Mouse (Mus musculus) lung, embryonic 16.5 days (tissue): ENCODE results near the gene Map2k7. TPM values are rescaled to one million over a fixed set of nuclear protein-coding genes. Genes with fewer than 3 reads are reported as not detected.
"Not testable (repeated sequence)": the region's sequence is repeated elsewhere in the genome, so short reads cannot be mapped to it uniquely, and the experiment has no call there.

Experiments
- ATAC-seq: fragments of 200-750 bp; cut with Nextera tagmentation; 2 replicates; pipeline ENCODE4 v1.8.0; 2017; ENCODE audit warnings: low read depth, mild to moderate bottlenecking, moderate library complexity
- H3K27ac ChIP-seq: fragments of 300-500 bp; sonication (generic); 2 replicates; pipeline ENCODE4 v1.5.1; 2014; ENCODE audit warnings: mild to moderate bottlenecking, control low read depth, low read length
- H3K27me3 ChIP-seq: fragments of 300-500 bp; sonication (generic); 2 replicates; pipeline ENCODE4 v1.6.1; 2014; ENCODE audit warnings: low read depth, low read length, mixed read lengths; ENCODE audit not compliant: control insufficient read depth, insufficient read depth
- H3K36me3 ChIP-seq: fragments of 300-500 bp; sonication (generic); 2 replicates; pipeline ENCODE4 v1.6.1; 2014; ENCODE audit warnings: low read length; ENCODE audit not compliant: control insufficient read depth, insufficient read depth
- H3K4me1 ChIP-seq: fragments of 300-500 bp; sonication (generic); replicated peaks from 2 replicates; pipeline ENCODE4 v1.6.1; 2014; ENCODE audit warnings: low read length, mixed read lengths; ENCODE audit not compliant: control insufficient read depth, insufficient read depth
- H3K4me2 ChIP-seq: fragments of 300-500 bp; sonication (generic); 2 replicates; pipeline ENCODE4 v1.6.1; 2014; ENCODE audit warnings: low read depth, low read length, control low read depth
- H3K4me3 ChIP-seq: fragments of 300-500 bp; sonication (generic); 2 replicates; pipeline ENCODE4 v1.5.1; 2014; ENCODE audit warnings: mild to moderate bottlenecking, low read length, control low read depth
- H3K9ac ChIP-seq: fragments of 300-500 bp; sonication (generic); 2 replicates; pipeline ENCODE4 v1.6.1; 2014; ENCODE audit warnings: low read length, control low read depth
- H3K9me3 ChIP-seq: fragments of 300-500 bp; sonication (generic); 2 replicates; pipeline ENCODE4 v1.6.1; 2016; ENCODE audit warnings: low read length; ENCODE audit not compliant: control insufficient read depth
- WGBS: fragments of 180-500 bp; shearing (Covaris S2); extraction: QIAGEN DNeasy Blood & Tissue Kit; methylation state at CpG from one replicate; pipeline ENCODE4 v1.1.7; 2014; 5-methylcytosine and 5-hydroxymethylcytosine counted together
- polyA plus RNA-seq: library from polyadenylated mRNA; unstranded; fragments of >200 nt; fragmentation: Nextera tagmentation; extraction: Ambion mirVana; gene quantifications from 2 replicates; pipeline ENCODE4 v1.2.1, GENCODE M21; 2015

Map2k7 gene
- polyA plus RNA-seq, 1 experiment from 2014 or later, result 26.8 TPM

DNA sequence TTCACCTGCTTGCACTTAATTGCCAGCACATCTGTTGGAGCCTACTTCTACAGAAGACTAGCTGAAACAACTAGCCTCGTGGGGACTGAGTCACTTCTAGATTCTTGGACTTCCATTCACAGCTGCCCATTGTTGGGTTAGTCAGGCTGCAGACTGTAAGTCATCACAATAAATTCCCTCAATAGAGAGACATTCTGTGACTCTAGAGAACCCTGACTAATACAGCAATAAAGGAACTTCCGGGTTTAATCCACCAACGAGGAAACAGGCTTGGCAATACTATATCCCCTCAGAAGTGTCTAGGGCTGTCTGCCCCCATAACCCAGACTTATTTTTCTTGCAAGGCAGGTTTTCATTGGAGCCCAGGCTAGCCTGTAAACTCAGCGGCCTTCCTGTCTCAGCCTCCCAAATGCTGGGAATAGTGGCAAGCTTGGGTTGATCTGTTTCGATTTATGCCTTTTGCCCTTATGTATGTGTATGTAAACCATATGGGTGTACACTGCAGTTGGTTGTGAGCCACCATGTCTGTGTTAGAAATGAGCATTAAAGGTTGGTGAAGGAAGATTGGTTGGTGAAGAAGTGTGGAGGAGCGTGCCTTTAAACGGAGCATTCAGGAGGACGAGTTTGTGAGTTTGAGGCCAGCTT lies 13.7 kb downstream of the Map2k7 start:
- Histone ChIP-seq H3K36me3 (peaks cover 5% of the 10 kb centered on the region; the same call in 1 of the 2 replicates), H3K4me2 (peak overlapping the region; percentile 75), H3K4me3 (peak overlapping the region; percentile 96), H3K9me3 (no peaks in the 10 kb centered on the region), H3K27ac (no peak overlapping the region), H3K4me1 (peaks cover 18% of the 10 kb centered on the region), H3K27me3 (no peaks in the 10 kb centered on the region), H3K9ac (peak overlapping the region; percentile 97)
- 42% methylated on average over 8 of the region's 8 CpGs for WGBS
- no peak for ATAC-seq

DNA sequence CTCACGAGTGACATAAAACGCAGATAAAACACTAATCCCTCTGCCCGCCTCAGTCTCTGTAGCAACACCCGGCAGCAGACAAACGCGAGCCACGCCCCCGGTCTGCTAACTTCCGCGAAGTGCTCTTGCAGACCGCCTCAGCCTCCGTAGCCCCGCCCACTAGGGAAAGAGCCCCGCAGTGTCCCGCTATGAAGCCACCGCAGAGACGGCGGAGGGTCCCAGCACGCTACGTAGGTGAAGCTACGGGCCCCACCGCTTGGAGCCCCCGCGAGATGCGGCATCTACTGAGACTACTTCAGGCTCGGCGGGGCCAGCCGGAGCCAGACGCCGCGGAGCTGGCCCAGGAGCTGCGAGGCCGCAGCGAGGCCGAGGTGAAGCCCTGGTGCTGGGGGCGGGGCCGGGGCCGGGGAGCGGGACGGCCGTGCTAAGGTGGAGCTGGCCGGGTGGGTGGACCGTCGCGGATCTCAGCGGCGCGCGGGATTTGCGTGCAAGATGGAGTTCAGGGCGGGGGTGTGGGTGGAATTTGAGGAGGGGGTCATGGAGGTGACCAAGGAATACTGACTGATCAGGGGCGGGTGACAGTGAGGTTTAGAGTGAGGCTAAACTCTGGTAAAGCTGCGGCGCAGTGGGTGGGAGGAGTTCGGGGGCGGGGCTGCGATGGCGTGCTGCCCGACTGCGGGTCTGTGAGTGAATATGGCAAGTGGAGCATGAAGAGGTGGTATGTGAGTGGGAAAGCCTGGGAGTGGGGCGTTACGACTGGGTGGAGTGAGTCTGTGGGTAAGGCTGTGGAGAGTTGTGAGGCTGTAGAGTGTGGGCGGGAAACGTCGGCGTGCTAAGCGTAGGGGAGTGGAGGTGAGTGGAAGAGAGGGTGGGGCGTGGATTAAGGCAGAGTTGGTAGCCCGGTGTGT lies 14.6 kb downstream of the Map2k7 start, which contains the start of gene Snapc2:
TSS of gene Snapc2 (plus strand) at position 147 of the 908 bp plus-strand sequence.
- H3K4me1 ChIP-seq, result peaks cover 23% of the 10 kb centered on the region
- peak; percentile 92 for ATAC-seq

DNA sequence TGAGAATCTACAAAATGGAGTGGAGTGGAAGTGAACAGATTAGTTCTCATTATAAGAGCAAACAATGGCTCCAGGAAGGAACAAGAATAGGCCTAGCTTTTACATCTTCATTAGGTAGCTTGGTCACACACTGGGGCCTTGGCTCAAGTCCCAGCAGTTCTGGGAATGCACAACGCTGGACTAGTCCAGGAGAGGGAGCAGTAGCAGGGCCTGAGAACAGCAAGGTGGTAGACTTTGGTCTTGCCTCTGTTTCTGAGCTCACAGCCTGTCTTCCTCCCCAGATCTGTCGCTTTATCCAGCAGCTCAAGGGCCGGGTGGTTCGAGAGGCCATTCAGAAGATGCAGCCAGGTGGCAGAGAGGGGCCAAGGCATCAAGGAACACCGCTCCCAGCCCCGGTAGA lies 15.5 kb downstream of the Map2k7 start:
- WGBS, result 59% methylated on average over 6 of the region's 6 CpGs
- peak overlapping the region; percentile 97 for H3K9ac ChIP-seq
- H3K27ac ChIP-seq, result no peak overlapping the region
- ATAC-seq, result no peak
- no peaks in the 10 kb centered on the region for H3K27me3 ChIP-seq
- peaks cover 5% of the 10 kb centered on the region; the same call in 1 of the 2 replicates for H3K36me3 ChIP-seq
- H3K4me1 ChIP-seq, result peaks cover 22% of the 10 kb centered on the region
- no peaks in the 10 kb centered on the region for H3K9me3 ChIP-seq
- H3K4me2 ChIP-seq, result peak overlapping the region; percentile 75
- H3K4me3 ChIP-seq, result peak overlapping the region; percentile 96

More for the DNA sequence above, 14.6 kb downstream of the Map2k7 start, which contains the start of gene Snapc2:
- peaks cover 5% of the 10 kb centered on the region; the same call in 1 of the 2 replicates for H3K36me3 ChIP-seq
- H3K9ac ChIP-seq, result peak within 1 kb of the TSS; percentile 97
- peak within 1 kb of the TSS; percentile 75 for H3K4me2 ChIP-seq
- H3K27ac ChIP-seq, result peak within 1 kb of the TSS; percentile 90
- no peaks in the 10 kb centered on the region for H3K27me3 ChIP-seq
- WGBS, result under 1% methylated on average over 69 of the region's 69 CpGs
- H3K4me3 ChIP-seq, result peak within 1 kb of the TSS; percentile 96
- no peaks in the 10 kb centered on the region for H3K9me3 ChIP-seq

- not testable (repeated sequence) for H3K36me3 ChIP-seq, H3K9ac ChIP-seq, ATAC-seq, H3K4me2 ChIP-seq, H3K9me3 ChIP-seq, H3K27me3 ChIP-seq, H3K4me3 ChIP-seq, H3K27ac ChIP-seq
- 78% methylated on average over 7 of the region's 7 CpGs for WGBS
- H3K4me1 ChIP-seq, result peaks cover 24% of the 10 kb centered on the region
Measured at GRCm38 (mm10) chr8:4255471-4255870, 16.9 kb downstream of the Map2k7 start.

- Histone ChIP-seq H3K9me3 (no peaks in the 10 kb centered on the region), H3K27ac (no peak overlapping the region), H3K27me3 (no peaks in the 10 kb centered on the region), H3K36me3 (peaks cover 6% of the 10 kb centered on the region), H3K4me1 (peaks cover 22% of the 10 kb centered on the region), H3K4me3 (no peak overlapping the region), H3K4me2 (no peak overlapping the region), H3K9ac (no peak overlapping the region)
- no peak for ATAC-seq
- WGBS, result 48% methylated on average over 4 of the region's 4 CpGs
Measured at GRCm38 (mm10) chr8:4256911-4257310, 18.4 kb downstream of the Map2k7 start.

DNA sequence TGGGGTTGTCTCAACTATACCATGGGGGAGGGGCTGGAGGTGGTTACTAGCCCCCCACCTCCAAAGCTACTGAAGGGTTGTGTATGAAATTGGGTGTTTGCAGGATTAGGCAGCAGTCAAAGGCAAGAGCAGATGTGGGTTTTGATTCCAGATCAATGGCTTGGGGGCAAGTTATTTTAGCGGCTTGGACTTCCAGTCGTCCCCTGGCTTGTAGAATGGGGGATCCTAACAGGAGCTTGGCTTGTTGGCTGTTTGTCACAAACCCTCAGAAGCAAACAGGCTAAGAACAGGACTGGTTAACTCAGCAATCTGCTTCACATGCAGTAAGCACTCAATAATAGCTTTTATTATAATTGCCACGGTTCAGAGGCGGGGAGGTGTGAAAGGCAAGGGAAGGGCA lies 18.8 kb downstream of the Map2k7 start:
- no peak overlapping the region for H3K4me2 ChIP-seq
- peaks cover 21% of the 10 kb centered on the region for H3K4me1 ChIP-seq
- 78% methylated on average over 4 of the region's 4 CpGs for WGBS
- H3K9me3 ChIP-seq, result no peaks in the 10 kb centered on the region
- H3K27me3 ChIP-seq, result no peaks in the 10 kb centered on the region
- no peak for ATAC-seq
- H3K9ac ChIP-seq, result no peak overlapping the region
- no peak overlapping the region for H3K4me3 ChIP-seq
- no peak overlapping the region for H3K27ac ChIP-seq
- peaks cover 10% of the 10 kb centered on the region for H3K36me3 ChIP-seq

GRCm38 (mm10) chr8:4258233-4258632 lies 19.7 kb downstream of the Map2k7 start:
- Histone ChIP-seq H3K27me3 (no peaks in the 10 kb centered on the region), H3K9me3 (no peaks in the 10 kb centered on the region), H3K4me3 (peak overlapping the region; percentile 78), H3K27ac (peak overlapping the region; percentile 71; the same call in 1 of the 2 replicates), H3K9ac (peak overlapping the region; percentile 79), H3K36me3 (peaks cover 14% of the 10 kb centered on the region), H3K4me2 (peak overlapping the region; percentile 95), H3K4me1 (peaks cover 18% of the 10 kb centered on the region)
- 2% methylated on average over 35 of the region's 35 CpGs for WGBS
- peak; percentile 55 for ATAC-seq

- under 1% methylated on average over 30 of the region's 32 CpGs for WGBS
- peak overlapping the region; percentile 71 for H3K27ac ChIP-seq
- H3K27me3 ChIP-seq, result no peaks in the 10 kb centered on the region
- no peaks in the 10 kb centered on the region for H3K9me3 ChIP-seq
- peak overlapping the region; percentile 95 for H3K4me2 ChIP-seq
- peaks cover 16% of the 10 kb centered on the region for H3K36me3 ChIP-seq
- peaks cover 16% of the 10 kb centered on the region for H3K4me1 ChIP-seq
- H3K9ac ChIP-seq, result peak overlapping the region; percentile 79
- peak overlapping the region; percentile 78 for H3K4me3 ChIP-seq
- ATAC-seq, result peak; percentile 73
Measured at GRCm38 (mm10) chr8:4258678-4259077, 20.1 kb downstream of the Map2k7 start.
